34 mouse cellular contexts compared by ENCODE assay signal in the genomic region with DNA sequence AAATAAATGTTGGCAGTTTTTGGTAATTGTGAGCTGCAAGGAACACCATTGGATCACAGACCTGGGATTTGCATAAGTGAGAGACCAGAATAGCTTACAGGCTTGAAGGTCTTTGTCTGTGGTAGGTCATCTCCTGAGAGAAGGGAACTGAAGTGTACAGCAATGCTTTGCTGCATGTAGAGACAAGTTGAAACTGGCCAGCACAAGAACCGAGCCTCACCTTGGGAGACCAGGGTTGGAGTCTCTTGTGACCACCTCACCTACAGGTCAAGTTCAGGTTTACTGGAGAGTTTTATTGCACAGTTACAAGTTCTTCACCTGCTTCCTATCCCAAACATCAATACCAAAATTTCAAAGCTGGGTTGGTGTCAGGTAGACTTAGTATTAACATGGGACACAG. TPM values are rescaled to one million over a fixed set of nuclear protein-coding genes. Genes with fewer than 3 reads are reported as not detected.
"Had no signal": no experiment of that assay in that cellular context is flagged by ENCODE, and none has a peak within 500 bp of the region (broad histone marks: within the 10 kb centered on the region; RNA-seq: fewer than 3 reads in every experiment).

No protein-coding gene starts in this region.

- H3K36me3 ChIP-seq: embryonic facial prominence, embryonic 12.5 days; embryonic facial prominence, embryonic 13.5 days; embryonic facial prominence, embryonic 15.5 days had no signal

- H3K4me3 ChIP-seq: embryonic facial prominence, embryonic 10.5 days; embryonic facial prominence, embryonic 12.5 days; embryonic facial prominence, embryonic 13.5 days; embryonic facial prominence, embryonic 15.5 days; erythroblast, embryonic 14.5 days; forebrain, embryonic 10.5 days; forebrain, embryonic 12.5 days; forebrain, embryonic 13.5 days; forebrain, embryonic 15.5 days; gastrocnemius, adult 2 months; heart, adult 2 months had no signal

- H3K27me3 ChIP-seq: embryonic facial prominence, embryonic 12.5 days; embryonic facial prominence, embryonic 13.5 days; embryonic facial prominence, embryonic 15.5 days; forebrain, embryonic 12.5 days; forebrain, embryonic 13.5 days; forebrain, embryonic 15.5 days had no signal

- H3K9ac ChIP-seq: embryonic facial prominence, embryonic 12.5 days; embryonic facial prominence, embryonic 13.5 days; embryonic facial prominence, embryonic 15.5 days; forebrain, embryonic 12.5 days; forebrain, embryonic 13.5 days; forebrain, embryonic 15.5 days; forebrain, postnatal 0 days had no signal

- H3K4me1 ChIP-seq: embryonic facial prominence, embryonic 10.5 days; embryonic facial prominence, embryonic 12.5 days; embryonic facial prominence, embryonic 13.5 days; embryonic facial prominence, embryonic 15.5 days; forebrain, embryonic 10.5 days had no signal

- H3K4me2 ChIP-seq: embryonic facial prominence, embryonic 12.5 days; embryonic facial prominence, embryonic 13.5 days; embryonic facial prominence, embryonic 15.5 days; forebrain, embryonic 12.5 days; forebrain, embryonic 13.5 days; forebrain, embryonic 15.5 days had no signal

- H3K9me3 ChIP-seq: embryonic facial prominence, embryonic 10.5 days; embryonic facial prominence, embryonic 12.5 days; embryonic facial prominence, embryonic 13.5 days; embryonic facial prominence, embryonic 15.5 days; forebrain, embryonic 10.5 days; forebrain, embryonic 12.5 days; forebrain, embryonic 13.5 days; forebrain, embryonic 15.5 days had no signal

- DNase-seq: cerebellum, adult 9-10 months; cerebellum, adult 9-11 months; cerebellum, postnatal 10 days; cerebellum, postnatal 14 days; cerebellum, postnatal 36 days; embryo, embryonic 11 days; forebrain, postnatal 0 days; gastrocnemius, adult 2 months; gastrocnemius, postnatal 10 days; gastrocnemius, postnatal 14 days; gastrocnemius, postnatal 25 days; gastrocnemius, postnatal 36 days; heart, adult 11 months; heart, adult 18-20 months; heart, adult 2 months had no signal

- H3K27ac ChIP-seq: embryonic facial prominence, embryonic 10.5 days; embryonic facial prominence, embryonic 12.5 days; embryonic facial prominence, embryonic 13.5 days; embryonic facial prominence, embryonic 15.5 days; forebrain, embryonic 10.5 days; forebrain, embryonic 12.5 days; forebrain, embryonic 13.5 days; forebrain, embryonic 15.5 days; gastrocnemius, adult 2 months; heart, adult 2 months had no signal

RNA-seq across cellular contexts. Expression of gene Igsf9b, which starts 40.2 kb away (rescaled TPM):
- polyA plus RNA-seq: erythroblast, embryonic 14.5 days had no signal

RNA-seq across cellular contexts. Expression of gene Spata19, which starts 57.4 kb away (rescaled TPM):
- total RNA-seq: common myeloid progenitor, adult 5-6 weeks; forebrain, postnatal 0 days; gastrocnemius, adult 18-20 months; gastrocnemius, adult 2 months; gastrocnemius, adult 8-10 months; gastrocnemius, postnatal 10 days; gastrocnemius, postnatal 14 days; gastrocnemius, postnatal 25 days; gastrocnemius, postnatal 36 days; gastrocnemius, postnatal 4 days; granulocyte monocyte progenitor cell, adult 5-6 weeks; heart, adult 18-20 months; heart, adult 2 months; heart, adult 8-10 months had no signal
- polyA plus RNA-seq: embryonic facial prominence, embryonic 10.5 days; embryonic facial prominence, embryonic 11.5 days; embryonic facial prominence, embryonic 12.5 days; embryonic facial prominence, embryonic 13.5 days; embryonic facial prominence, embryonic 14.5 days; embryonic facial prominence, embryonic 15.5 days; erythroblast, embryonic 14.5 days; forebrain, embryonic 10.5 days; forebrain, embryonic 11.5 days; forebrain, embryonic 12.5 days; forebrain, embryonic 13.5 days; forebrain, embryonic 15.5 days; forebrain, embryonic 16.5 days; forebrain, postnatal 0 days had no signal
